Mouse (Mus musculus) embryonic facial prominence, embryonic 11.5 days (tissue): ENCODE results near the gene Ccl22. TPM values are rescaled to one million over a fixed set of nuclear protein-coding genes. Genes with fewer than 3 reads are reported as not detected.

Experiments
- ATAC-seq: fragments of 200-750 bp; cut with Nextera tagmentation; replicated peaks from 2 replicates; pipeline ENCODE4 v1.8.0; 2017; ENCODE audit warnings: low read depth; ENCODE audit not compliant: insufficient number of reproducible peaks, low FRiP score, low TSS enrichment
- DNase-seq: peaks from one replicate; pipeline ENCODE4 v3.0.0-alpha.2; 2015; ENCODE audit warnings: low spot score
- H3K27ac ChIP-seq: fragments of 300-500 bp; sonication (generic); replicated peaks from 2 replicates; pipeline ENCODE4 v1.5.1; 2014; ENCODE audit warnings: mild to moderate bottlenecking, low read depth, low read length, control low read depth
- H3K27me3 ChIP-seq: fragments of 300-500 bp; sonication (generic); 2 replicates; pipeline ENCODE4 v1.6.1; 2014; ENCODE audit warnings: mild to moderate bottlenecking, low read length, moderate library complexity, mixed read lengths; ENCODE audit not compliant: control insufficient read depth, insufficient read depth
- H3K36me3 ChIP-seq: fragments of 300-500 bp; sonication (generic); replicated peaks from 2 replicates; pipeline ENCODE4 v1.6.1; 2014; ENCODE audit warnings: low read depth, mild to moderate bottlenecking, low read length, moderate library complexity, mixed read lengths; ENCODE audit not compliant: control insufficient read depth, insufficient read depth
- H3K4me1 ChIP-seq: fragments of 300-500 bp; sonication (generic); 2 replicates; pipeline ENCODE4 v1.6.1; 2014; ENCODE audit warnings: low read length, mixed read lengths; ENCODE audit not compliant: control insufficient read depth, insufficient read depth
- H3K4me2 ChIP-seq: fragments of 300-500 bp; sonication (generic); 2 replicates; pipeline ENCODE4 v1.6.1; 2014; ENCODE audit warnings: low read depth, mild to moderate bottlenecking, control low read depth, low read length, moderate library complexity
- H3K4me3 ChIP-seq: fragments of 300-500 bp; sonication (generic); 2 replicates; pipeline ENCODE4 v1.5.1; 2014; ENCODE audit warnings: low read depth, low read length, control low read depth
- H3K9ac ChIP-seq: fragments of 300-500 bp; sonication (generic); replicated peaks from 2 replicates; pipeline ENCODE4 v1.6.1; 2014; ENCODE audit warnings: mild to moderate bottlenecking, control low read depth, low read length
- H3K9me3 ChIP-seq: fragments of 300-500 bp; sonication (generic); replicated peaks from 2 replicates; pipeline ENCODE4 v1.6.1; 2016; ENCODE audit warnings: mild to moderate bottlenecking, low read length, inconsistent platforms, mixed read lengths; ENCODE audit not compliant: control insufficient read depth
- WGBS: fragments of 180-500 bp; shearing (Covaris S2); extraction: QIAGEN DNeasy Blood & Tissue Kit; methylation state at CpG from one replicate; pipeline ENCODE4 v1.1.7; 2014; 5-methylcytosine and 5-hydroxymethylcytosine counted together
- polyA plus RNA-seq: library from polyadenylated mRNA; unstranded; fragments of >200 nt; fragmentation: Nextera tagmentation; extraction: Ambion mirVana; gene quantifications from 2 replicates; pipeline ENCODE4 v1.2.1, GENCODE M21; 2014

Gene Ccl22
- polyA plus RNA-seq = not detected in 2 replicates

DNA sequence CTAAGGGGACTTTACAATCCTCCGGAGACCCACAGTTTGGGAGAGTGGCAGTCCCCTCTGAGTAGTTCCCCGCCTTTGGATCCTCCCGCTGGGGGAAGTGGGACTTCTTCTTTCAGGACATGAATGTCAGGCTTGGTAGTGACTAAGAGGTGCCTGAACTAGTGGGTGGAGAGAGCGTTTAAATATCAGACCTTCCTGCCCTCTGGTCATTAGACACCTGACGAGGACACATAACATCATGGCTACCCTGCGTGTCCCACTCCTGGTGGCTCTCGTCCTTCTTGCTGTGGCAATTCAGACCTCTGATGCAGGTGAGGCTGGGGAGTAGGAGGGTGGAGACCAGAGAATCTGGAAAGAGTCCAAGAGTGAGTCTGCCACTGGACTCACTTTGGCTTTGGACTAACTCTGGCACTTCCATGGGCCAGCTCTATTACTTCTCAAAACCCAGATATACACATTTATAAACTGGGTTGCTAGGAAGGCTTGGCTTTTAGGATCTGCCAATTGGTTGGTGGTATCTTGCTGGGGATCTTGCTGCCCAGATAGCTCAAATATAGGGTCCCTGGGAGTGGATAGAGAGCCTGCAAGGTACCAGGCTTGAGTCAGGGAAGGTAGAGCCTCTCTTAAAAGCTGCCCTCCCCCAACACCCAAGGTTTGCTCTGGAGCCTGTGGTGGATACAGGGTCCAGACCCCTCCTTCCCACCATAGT, at the start of gene Ccl22:
Gene Ccl22 (plus strand): TSS at position 115 of the 709 bp plus-strand sequence.
- Histone ChIP-seq H3K9me3 (no peaks in the 10 kb centered on the region), H3K9ac (no peak within 1 kb of the TSS), H3K4me1 (no peaks in the 10 kb centered on the region), H3K36me3 (no peaks in the 10 kb centered on the region), H3K27me3 (no peaks in the 10 kb centered on the region), H3K4me3 (no peak within 1 kb of the TSS), H3K27ac (no peak within 1 kb of the TSS), H3K4me2 (no peak within 1 kb of the TSS)
- WGBS = 93% methylated on average over 7 of the region's 7 CpGs
- DNase-seq = no peak
- no peak for ATAC-seq

DNA sequence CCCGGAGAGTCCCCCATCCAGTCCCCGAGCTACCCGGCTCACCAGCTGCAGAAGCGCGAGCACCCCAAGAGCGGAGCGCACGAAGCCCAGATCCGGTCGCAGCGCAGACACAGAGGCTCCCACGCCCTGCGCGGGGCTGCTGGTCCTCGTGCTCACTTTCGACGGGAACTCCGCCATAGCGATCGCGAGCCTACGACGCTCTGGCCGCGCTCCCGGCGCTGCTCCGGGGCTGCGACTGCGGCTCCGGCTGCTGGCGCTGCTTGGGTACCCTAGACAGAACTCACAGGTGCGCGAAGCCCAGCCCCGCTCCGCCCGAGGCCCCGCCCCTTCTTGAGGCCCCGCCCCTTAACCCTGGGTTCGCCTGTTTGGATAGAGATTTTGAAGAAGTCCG, 49.4 kb upstream of the Ccl22 start, which contains the start of gene Pllp:
Gene Pllp (minus strand): TSS at position 285 of the 391 bp plus-strand sequence.
- Histone ChIP-seq H3K27me3 (peaks cover 29% of the 10 kb centered on the region), H3K4me2 (peak within 1 kb of the TSS; percentile 77), H3K9me3 (no peaks in the 10 kb centered on the region), H3K27ac (no peak within 1 kb of the TSS), H3K4me3 (peak within 1 kb of the TSS; percentile 41), H3K9ac (peak within 1 kb of the TSS; percentile 28), H3K4me1 (peaks cover 10% of the 10 kb centered on the region; the same call in 1 of the 2 replicates), H3K36me3 (no peaks in the 10 kb centered on the region)
- peak; percentile 60 for DNase-seq
- peak; percentile 22; the same call in 1 of the 2 replicates for ATAC-seq
- under 1% methylated on average over 41 of the region's 41 CpGs for WGBS

- Histone ChIP-seq H3K4me1 (peaks cover 10% of the 10 kb centered on the region; the same call in 1 of the 2 replicates), H3K4me2 (no peak overlapping the region), H3K36me3 (no peaks in the 10 kb centered on the region), H3K27me3 (peaks cover 29% of the 10 kb centered on the region), H3K9me3 (no peaks in the 10 kb centered on the region), H3K27ac (no peak overlapping the region), H3K9ac (no peak overlapping the region), H3K4me3 (no peak overlapping the region)
- DNase-seq (no peak), ATAC-seq (no peak)
- 52% methylated on average over 3 of the region's 3 CpGs for WGBS
These were observed 48.8 kb upstream of the Ccl22 start for GRCm38 (mm10) chr8:94696566-94696965.

DNA sequence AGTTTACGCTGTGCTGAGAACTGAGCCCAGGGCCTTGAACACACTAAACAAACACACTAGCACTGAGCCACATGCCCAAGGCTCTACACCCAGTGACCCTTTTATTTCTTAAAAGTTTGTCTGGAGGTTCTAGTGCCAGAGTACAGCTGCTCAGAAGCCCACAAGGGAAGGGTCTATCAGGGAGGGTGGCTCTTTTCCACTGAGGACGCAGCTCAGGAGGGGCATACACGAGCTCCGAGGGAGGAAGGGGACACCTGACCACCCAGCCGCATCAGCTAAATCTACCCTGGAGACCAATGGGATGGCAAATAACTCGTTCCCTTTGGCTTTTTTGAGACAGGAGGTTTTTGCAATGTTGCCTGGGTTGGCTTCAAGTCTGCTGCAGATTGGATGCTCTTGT, 47.4 kb upstream of the Ccl22 start:
- no peak overlapping the region for H3K27ac ChIP-seq
- DNase-seq (no peak), ATAC-seq (no peak)
- peaks cover 29% of the 10 kb centered on the region for H3K27me3 ChIP-seq
- H3K4me3 ChIP-seq = no peak overlapping the region
- WGBS = 80% methylated on average over 6 of the region's 6 CpGs
- no peaks in the 10 kb centered on the region for H3K9me3 ChIP-seq
- peaks cover 10% of the 10 kb centered on the region; the same call in 1 of the 2 replicates for H3K4me1 ChIP-seq
- no peaks in the 10 kb centered on the region for H3K36me3 ChIP-seq
- no peak overlapping the region for H3K9ac ChIP-seq
- no peak overlapping the region for H3K4me2 ChIP-seq

DNA sequence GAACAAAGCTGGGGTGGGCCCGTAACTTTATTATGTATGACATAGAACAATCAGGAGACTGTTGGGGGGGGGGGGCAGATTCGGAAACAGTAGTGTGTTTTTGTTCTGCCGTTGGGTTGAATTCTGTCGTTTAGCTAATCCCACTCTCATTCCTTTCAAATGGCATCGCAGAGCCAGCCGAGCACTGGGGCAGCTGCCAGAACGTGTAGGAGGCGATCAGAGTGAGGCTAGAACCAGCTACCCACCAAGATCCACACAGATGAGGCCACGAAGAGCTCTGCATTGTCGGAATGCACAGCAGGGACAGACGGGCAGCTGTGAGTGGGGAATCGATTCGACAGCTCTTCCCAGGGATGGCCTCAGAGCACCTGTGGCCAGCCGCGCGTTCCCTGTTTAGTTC, 46.0 kb upstream of the Ccl22 start:
- Histone ChIP-seq H3K4me3 (no peak overlapping the region), H3K27me3 (peaks cover 28% of the 10 kb centered on the region), H3K9me3 (no peaks in the 10 kb centered on the region), H3K9ac (no peak overlapping the region), H3K4me1 (peaks cover 10% of the 10 kb centered on the region; the same call in 1 of the 2 replicates), H3K27ac (no peak overlapping the region), H3K4me2 (no peak overlapping the region), H3K36me3 (no peaks in the 10 kb centered on the region)
- no peak for DNase-seq
- no peak for ATAC-seq
- 71% methylated on average over 16 of the region's 16 CpGs for WGBS

DNA sequence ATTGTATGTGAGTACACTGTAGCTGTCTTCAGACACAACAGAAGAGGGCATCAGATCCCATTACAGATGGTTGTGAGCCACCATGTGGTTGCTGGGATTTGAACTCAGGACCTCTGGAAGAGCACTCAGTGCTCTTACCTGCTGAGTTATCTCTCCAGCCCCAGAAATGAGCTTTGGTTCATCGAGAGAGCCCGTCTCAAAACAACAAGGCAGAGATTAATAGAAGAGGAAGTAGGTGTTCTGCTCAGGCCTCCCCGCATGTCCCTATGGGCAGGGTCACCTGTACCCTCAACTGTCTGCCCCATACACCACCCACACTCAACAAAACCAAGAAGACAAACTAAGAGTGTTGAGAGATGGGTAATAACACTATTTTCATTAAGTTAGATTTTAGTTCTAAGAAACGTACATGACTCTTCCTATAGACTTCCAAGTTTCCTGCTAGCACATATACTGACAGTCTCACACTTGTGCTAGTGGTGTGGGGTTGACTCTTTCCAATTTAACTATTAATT, 44.9 kb upstream of the Ccl22 start:
- H3K9ac ChIP-seq = no peak overlapping the region
- peaks cover 5% of the 10 kb centered on the region; the same call in 1 of the 2 replicates for H3K4me1 ChIP-seq
- H3K9me3 ChIP-seq = no peaks in the 10 kb centered on the region
- H3K4me2 ChIP-seq = no peak overlapping the region
- ATAC-seq (no peak), DNase-seq (no peak)
- peaks cover 17% of the 10 kb centered on the region for H3K27me3 ChIP-seq
- H3K27ac ChIP-seq = no peak overlapping the region
- 85% methylated on average over 4 of the region's 4 CpGs for WGBS
- H3K4me3 ChIP-seq = no peak overlapping the region
- no peaks in the 10 kb centered on the region for H3K36me3 ChIP-seq

DNA sequence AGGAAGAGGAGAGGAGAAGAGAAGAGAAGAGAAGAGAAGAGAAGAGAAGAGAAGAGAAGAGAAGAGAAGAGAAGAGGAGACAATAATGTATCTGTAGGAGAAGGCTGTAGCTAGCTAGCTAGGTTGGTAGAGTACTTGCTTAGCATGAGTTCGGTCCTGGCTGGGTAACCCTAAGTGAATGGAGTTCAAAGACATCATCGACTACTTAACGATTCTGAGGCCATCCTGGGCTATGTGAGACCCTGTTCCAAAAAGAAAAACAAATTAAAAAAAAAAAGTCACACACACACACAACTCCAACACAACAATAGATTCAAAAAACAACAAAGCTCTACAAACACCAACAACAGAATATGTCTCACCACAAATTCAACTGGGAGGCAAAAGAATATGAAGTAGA, 43.2 kb upstream of the Ccl22 start:
- Histone ChIP-seq H3K9me3 (no peaks in the 10 kb centered on the region), H3K36me3 (no peaks in the 10 kb centered on the region), H3K27me3 (peaks cover 3% of the 10 kb centered on the region), H3K4me2 (no peak overlapping the region), H3K27ac (no peak overlapping the region), H3K4me1 (no peaks in the 10 kb centered on the region), H3K9ac (no peak overlapping the region), H3K4me3 (no peak overlapping the region)
- DNase-seq (no peak), ATAC-seq (no peak)
- WGBS = 76% methylated on average over 3 of the region's 3 CpGs
